Mouse (Mus musculus) liver, embryonic 14.5 days (tissue): Measurements from ENCODE around the gene March11. TPM values are rescaled to one million over a fixed set of nuclear protein-coding genes. Genes with fewer than 3 reads are reported as not detected.

Experiments used
- ATAC-seq: fragments of 200-750 bp; cut with Nextera tagmentation; 2 replicates; pipeline ENCODE4 v1.8.0; 2017; ENCODE audit warnings: moderate number of reproducible peaks, mild to moderate bottlenecking, moderate library complexity; ENCODE audit not compliant: insufficient read depth
- DNase-seq, 3 experiments: peaks; one replicate each; pipeline ENCODE4 v3.0.0-alpha.2; 2012 to 2013; ENCODE audit warnings: low read depth in 3 of 3, low spot score in 3 of 3
- H3K27ac ChIP-seq: fragments of 300-500 bp; sonication (generic); 2 replicates; pipeline ENCODE4 v1.5.1; 2014; ENCODE audit warnings: moderate library complexity, mild to moderate bottlenecking, control low read depth, inconsistent platforms
- H3K27me3 ChIP-seq: fragments of 300-500 bp; sonication (generic); 2 replicates; pipeline ENCODE4 v1.6.1; 2014; ENCODE audit warnings: mild to moderate bottlenecking, low read length, moderate library complexity; ENCODE audit not compliant: control insufficient read depth, insufficient read depth
- H3K36me3 ChIP-seq: fragments of 300-500 bp; sonication (generic); replicated peaks from 2 replicates; pipeline ENCODE4 v1.6.1; 2014; ENCODE audit warnings: low read depth; ENCODE audit not compliant: control insufficient read depth, insufficient read depth
- H3K4me1 ChIP-seq, 2 experiments: fragments of 200-500 bp in 1 of 2; fragments of 300-500 bp in 1 of 2; sonication (generic) in 1 of 2; replicated peaks; 2 replicates each; pipeline ENCODE4 v1.6.1; 2012 to 2014; ENCODE audit warnings: antibody characterized with exemption in 1 of 2, inconsistent platforms in 1 of 2, low read length in 1 of 2; ENCODE audit not compliant: control insufficient read depth in 2 of 2, insufficient read depth in 2 of 2
- H3K4me2 ChIP-seq: fragments of 300-500 bp; sonication (generic); 2 replicates; pipeline ENCODE4 v1.6.1; 2014; ENCODE audit warnings: low read depth, mild to moderate bottlenecking, control low read depth, moderate library complexity
- H3K4me3 ChIP-seq, 2 experiments: fragments of 200-500 bp in 1 of 2; fragments of 300-500 bp in 1 of 2; sonication (generic) in 1 of 2; 2 replicates each; pipeline ENCODE4 v1.5.1; 2012 to 2014; ENCODE audit warnings: low read depth in 2 of 2, low read length in 2 of 2, mild to moderate bottlenecking in 2 of 2, control low read depth in 1 of 2, inconsistent platforms in 1 of 2, moderate library complexity in 1 of 2; ENCODE audit not compliant: insufficient read depth in 1 of 2
- H3K9ac ChIP-seq: fragments of 300-500 bp; sonication (generic); replicated peaks from 2 replicates; pipeline ENCODE4 v1.6.1; 2014; ENCODE audit warnings: mild to moderate bottlenecking, control low read depth, moderate library complexity
- H3K9me3 ChIP-seq: fragments of 300-500 bp; sonication (generic); 2 replicates; pipeline ENCODE4 v1.6.1; 2016; ENCODE audit warnings: low read length, mixed read lengths; ENCODE audit not compliant: control insufficient read depth
- CTCF ChIP-seq: IDR thresholded peaks from 2 replicates; pipeline ENCODE4 v1.5.1; 2016; ENCODE audit warnings: antibody characterized with exemption, low read depth, control low read depth
- EP300 ChIP-seq: IDR thresholded peaks from 2 replicates; pipeline ENCODE4 v1.6.1; 2016; ENCODE audit warnings: antibody characterized with exemption, low read depth
- WGBS: fragments of 180-500 bp; shearing (Covaris S2); extraction: QIAGEN DNeasy Blood & Tissue Kit; methylation state at CpG from one replicate; pipeline ENCODE4 v1.1.7; 2014; ENCODE audit not compliant: insufficient replicate concordance; 5-methylcytosine and 5-hydroxymethylcytosine counted together
- polyA plus RNA-seq, 2 experiments: library from polyadenylated mRNA; depleted of rRNA in 1 of 2; stranded (reverse) in 1 of 2; unstranded in 1 of 2; fragments of >200 nt; fragmentation: Nextera tagmentation in 1 of 2; extraction: Ambion mirVana in 1 of 2; gene quantifications; 2 replicates each; pipeline versions ENCODE4 v1.2.1 to v1.2.3; 2012 to 2014

Gene March11
- 0.10 TPM in 1 of 2 replicates, not detected in the other for polyA plus RNA-seq (2012; rRNA removed)
- polyA plus RNA-seq (2014; fragmentation: Nextera tagmentation; extraction: Ambion mirVana): not detected in 2 replicates

DNA sequence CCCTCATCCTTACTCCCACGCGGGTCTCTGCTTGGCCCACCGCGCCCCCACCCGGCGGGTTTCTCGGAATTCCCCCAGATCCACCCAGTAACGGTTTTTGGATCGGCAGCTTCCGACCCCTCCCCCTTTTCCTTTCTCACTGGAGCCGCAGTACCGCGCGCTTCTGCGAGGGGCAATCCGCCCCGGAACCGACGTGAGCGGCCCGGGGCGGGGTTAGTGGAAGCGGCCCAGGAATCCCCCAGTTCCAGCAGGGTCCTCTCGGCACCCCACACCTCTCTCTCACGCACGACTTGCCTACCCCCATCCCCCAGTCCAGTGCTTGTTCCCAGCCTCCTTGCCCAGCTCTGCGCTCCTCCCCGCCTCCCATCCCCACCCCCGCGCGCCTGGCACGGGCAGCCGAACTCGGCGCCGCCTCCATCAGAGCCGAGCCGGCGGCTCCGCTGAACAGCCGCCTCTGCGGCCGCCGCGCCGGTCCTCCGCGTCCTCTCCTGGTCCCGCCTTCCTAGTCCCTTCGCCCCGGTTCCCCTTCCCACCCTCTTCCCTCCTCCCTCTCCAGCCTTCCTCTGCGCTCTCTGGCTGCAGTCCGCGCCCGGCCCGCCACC is at the start of gene March11:
Gene March11, plus strand, starts transcription at position 420 of the 602 bp plus-strand sequence.
- under 1% methylated on average over 48 of the region's 56 CpGs for WGBS
- TF ChIP-seq CTCF: no peak
- no peak for TF ChIP-seq EP300
- Histone ChIP-seq H3K9me3 (no peaks in the 10 kb centered on the region), H3K27ac (no peak within 1 kb of the TSS), H3K4me2 (peak within 1 kb of the TSS; percentile 33), H3K9ac (no peak within 1 kb of the TSS), H3K4me1 (no peaks in the 10 kb centered on the region), H3K4me3 (peak within 1 kb of the TSS in 1 of 2 experiments; percentile 25; a peak in 1 of 4 replicates), H3K36me3 (no peaks in the 10 kb centered on the region), H3K27me3 (peaks cover 18% of the 10 kb centered on the region)
- no peak for DNase-seq
- ATAC-seq: no peak

DNA sequence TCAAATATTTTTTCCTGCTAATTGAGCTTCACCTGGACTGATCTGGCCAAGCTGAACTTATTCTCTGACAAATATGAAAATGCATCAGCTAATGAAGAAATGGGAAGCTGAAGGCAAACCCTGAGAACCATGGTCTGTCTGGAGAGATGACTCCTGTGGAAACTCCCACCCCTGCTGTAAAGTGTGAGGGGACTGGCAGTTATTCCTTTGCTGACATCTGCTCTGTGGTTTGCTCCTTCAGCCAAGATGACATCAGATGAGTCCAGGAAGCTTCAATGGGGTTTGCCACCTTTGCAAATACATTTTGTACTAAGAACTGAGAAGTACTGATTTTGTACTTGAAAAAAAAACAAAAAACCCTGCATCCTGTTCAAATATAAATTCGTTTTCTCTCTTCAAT is 46.5 kb upstream of the March11 start:
- Histone ChIP-seq H3K36me3 (no peaks in the 10 kb centered on the region), H3K4me1 (no peaks in the 10 kb centered on the region), H3K4me2 (no peak overlapping the region), H3K9ac (no peak overlapping the region), H3K9me3 (no peaks in the 10 kb centered on the region), H3K4me3 (no peak overlapping the region), H3K27me3 (no peaks in the 10 kb centered on the region), H3K27ac (no peak overlapping the region)
- TF ChIP-seq EP300: no peak
- DNase-seq (no peak), ATAC-seq (no peak)
- WGBS: 21% methylated on average over 1 of the region's 1 CpGs

DNA sequence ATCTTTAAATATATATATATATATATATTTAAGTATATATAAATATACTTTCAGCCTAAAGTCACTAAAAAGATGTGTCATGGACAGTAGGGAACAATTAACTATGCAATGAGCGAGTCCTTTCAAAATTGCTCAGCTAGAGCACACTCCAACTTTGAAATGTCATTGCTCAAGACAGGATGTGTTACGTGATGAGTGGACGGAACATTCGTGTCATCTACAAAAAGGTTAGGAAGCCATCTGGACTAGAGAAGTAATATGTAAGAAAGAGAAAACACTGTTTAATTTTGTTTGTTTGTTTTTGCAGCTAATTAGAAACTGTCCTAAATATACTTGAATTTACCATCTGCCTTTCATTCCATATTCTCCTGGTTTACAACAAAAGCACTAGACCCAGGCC is 39.3 kb upstream of the March11 start:
- no peaks in the 10 kb centered on the region for H3K4me1 ChIP-seq
- H3K4me3 ChIP-seq: no peak overlapping the region
- H3K27me3 ChIP-seq: no peaks in the 10 kb centered on the region
- 64% methylated on average over 4 of the region's 4 CpGs for WGBS
- no peak overlapping the region for H3K4me2 ChIP-seq
- H3K9ac ChIP-seq: no peak overlapping the region
- H3K9me3 ChIP-seq: no peaks in the 10 kb centered on the region
- DNase-seq (no peak), ATAC-seq (no peak)
- TF ChIP-seq CTCF: no peak
- no peak for TF ChIP-seq EP300
- H3K27ac ChIP-seq: no peak overlapping the region
- H3K36me3 ChIP-seq: no peaks in the 10 kb centered on the region

DNA sequence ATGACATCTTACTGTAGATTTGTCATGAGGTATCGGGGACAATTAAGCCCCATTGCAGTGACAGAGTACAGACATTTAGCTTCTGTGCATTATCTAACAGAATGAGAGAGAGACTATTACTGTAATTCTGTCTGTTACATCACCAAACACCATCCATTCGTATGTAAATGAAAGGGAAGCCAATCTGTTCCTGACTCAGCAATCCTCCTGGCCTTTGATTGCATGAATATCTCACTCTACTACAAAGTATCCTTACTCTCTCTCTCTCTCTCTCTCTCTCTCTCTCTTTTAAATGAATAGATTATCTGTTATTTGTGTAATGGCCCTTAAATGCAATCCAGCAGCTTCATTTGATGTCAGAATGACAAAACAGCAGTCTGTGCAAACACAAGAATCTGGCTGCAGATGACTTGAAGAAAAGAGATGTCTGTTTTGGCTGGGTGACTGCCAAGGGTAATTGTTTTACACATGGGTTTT is 32.8 kb upstream of the March11 start:
- Histone ChIP-seq H3K4me3 (no peak overlapping the region), H3K27ac (no peak overlapping the region), H3K9me3 (no peaks in the 10 kb centered on the region), H3K4me1 (no peaks in the 10 kb centered on the region), H3K27me3 (no peaks in the 10 kb centered on the region), H3K4me2 (no peak overlapping the region), H3K36me3 (no peaks in the 10 kb centered on the region), H3K9ac (no peak overlapping the region)
- ATAC-seq (no peak), DNase-seq (no peak)
- TF ChIP-seq CTCF (no peak), EP300 (no peak)
- WGBS: 55% methylated on average over 2 of the region's 2 CpGs

DNA sequence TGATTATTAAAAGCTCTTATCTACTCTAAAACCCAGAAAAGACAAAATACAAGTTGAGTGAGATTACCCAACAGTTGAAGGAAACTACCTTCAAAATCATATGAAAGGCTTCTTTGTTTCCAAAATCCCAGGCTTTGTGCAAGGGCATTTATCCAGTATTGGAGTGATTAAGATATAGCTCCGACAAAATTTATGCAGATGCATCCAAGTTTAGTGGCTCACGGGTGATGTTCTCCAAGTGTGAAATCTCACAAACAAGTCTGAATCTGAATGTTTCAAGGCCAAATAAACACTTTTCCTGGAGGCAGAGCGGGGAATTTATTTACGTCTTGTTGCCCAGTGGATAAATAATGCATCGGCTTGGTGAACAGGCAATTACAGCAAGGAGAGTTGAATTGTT is 32.2 kb upstream of the March11 start:
- DNase-seq (no peak), ATAC-seq (no peak)
- WGBS: 65% methylated on average over 5 of the region's 5 CpGs
- Histone ChIP-seq H3K27me3 (no peaks in the 10 kb centered on the region), H3K9me3 (no peaks in the 10 kb centered on the region), H3K36me3 (no peaks in the 10 kb centered on the region), H3K4me2 (no peak overlapping the region), H3K4me3 (no peak overlapping the region), H3K4me1 (no peaks in the 10 kb centered on the region), H3K9ac (no peak overlapping the region), H3K27ac (no peak overlapping the region)
- no peak for TF ChIP-seq EP300
- TF ChIP-seq CTCF: no peak
